Mouse (Mus musculus) urinary bladder, postnatal 36 days (tissue): ENCODE data around the gene Olfr59.

Experiments
- DNase-seq, 2 experiments: peaks; one replicate each; pipeline ENCODE4 v3.0.0; 2022; ENCODE audit warnings: low spot score in 2 of 2, mixed read lengths in 1 of 2

Gene Olfr59

DNA sequence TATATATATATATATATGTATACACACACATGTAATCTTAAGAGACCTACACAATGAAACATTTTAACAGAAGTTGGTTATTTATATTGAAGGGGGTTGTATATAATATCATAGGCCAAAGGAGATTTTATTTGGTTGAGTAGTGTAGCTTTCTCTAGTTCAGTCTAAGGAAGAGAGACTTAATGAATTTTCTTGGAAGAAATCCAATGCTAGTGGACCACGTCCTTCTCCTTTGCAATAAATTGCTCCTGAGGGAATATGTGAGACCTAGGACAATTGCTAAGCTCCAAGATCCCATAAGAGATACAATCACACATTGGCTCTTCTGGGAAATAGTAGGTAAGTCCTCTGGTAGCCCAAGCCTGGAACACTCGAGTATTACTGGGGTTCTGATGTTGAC lies at the start of gene Olfr59:
Gene Olfr59 (plus strand): TSS at position 301 of the 400 bp plus-strand sequence.
- no peak for DNase-seq

DNA sequence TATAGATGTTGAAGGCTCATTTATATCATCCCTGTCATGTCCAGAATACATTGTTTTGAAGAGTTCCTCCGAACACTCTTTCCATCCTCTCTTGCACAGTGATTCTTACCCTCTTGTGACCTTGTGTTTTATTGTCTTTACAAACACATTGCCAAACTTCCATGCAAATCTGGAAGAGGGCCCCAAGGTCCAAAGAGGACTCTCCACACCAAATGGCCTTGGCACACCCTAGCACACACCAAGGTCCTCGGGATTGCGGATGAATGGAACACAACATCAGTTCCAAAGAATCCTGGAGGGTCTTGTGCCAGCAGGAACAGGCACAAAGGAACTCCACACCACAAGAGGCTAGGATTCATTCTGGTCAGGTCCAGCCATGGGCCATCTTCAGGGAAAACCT lies 42.3 kb upstream of the Olfr59 start:
- DNase-seq = no peak

DNA sequence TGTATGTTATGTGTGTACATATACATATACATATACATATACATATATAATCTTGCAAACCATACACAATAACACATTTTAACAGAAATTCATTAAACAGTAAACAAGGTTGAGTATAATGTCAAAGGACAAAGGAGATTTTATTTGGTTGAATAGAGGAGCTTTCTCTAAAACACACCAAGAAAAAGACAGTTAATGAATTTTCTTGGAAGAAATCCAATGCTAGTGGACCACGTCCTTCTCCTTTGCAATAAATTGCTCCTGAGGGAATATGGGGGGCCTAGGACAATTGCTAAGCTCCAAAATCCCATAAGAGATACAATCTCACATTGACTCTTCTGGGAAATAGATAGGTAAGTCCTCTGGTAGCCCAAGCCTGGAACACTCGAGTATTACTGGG lies 24.0 kb upstream of the Olfr59 start, which contains the start of gene Olfr406:
Gene Olfr406 (plus strand): TSS at position 301 of the 400 bp plus-strand sequence.
- DNase-seq = no peak

DNA sequence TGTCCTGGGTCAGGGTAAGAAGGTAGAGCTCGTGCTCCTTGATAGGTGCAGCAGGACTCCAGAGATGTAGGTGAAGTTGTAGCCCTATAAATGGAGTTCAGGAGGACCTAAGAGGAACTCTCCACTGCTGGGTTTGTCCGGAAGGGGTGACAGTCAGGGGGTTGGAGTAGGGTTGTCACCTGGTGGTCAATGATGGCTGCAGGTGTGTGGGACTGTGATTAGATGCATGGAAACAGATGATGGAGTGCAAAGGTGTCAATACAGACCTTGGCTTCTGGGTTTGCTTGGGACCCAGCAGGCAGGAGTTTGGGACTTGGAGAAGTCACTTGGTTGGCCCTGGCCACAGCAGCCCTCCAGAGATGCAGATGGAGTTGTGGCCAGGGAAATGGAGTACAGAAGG lies 3.7 kb downstream of the Olfr59 start:
- DNase-seq = no peak

DNA sequence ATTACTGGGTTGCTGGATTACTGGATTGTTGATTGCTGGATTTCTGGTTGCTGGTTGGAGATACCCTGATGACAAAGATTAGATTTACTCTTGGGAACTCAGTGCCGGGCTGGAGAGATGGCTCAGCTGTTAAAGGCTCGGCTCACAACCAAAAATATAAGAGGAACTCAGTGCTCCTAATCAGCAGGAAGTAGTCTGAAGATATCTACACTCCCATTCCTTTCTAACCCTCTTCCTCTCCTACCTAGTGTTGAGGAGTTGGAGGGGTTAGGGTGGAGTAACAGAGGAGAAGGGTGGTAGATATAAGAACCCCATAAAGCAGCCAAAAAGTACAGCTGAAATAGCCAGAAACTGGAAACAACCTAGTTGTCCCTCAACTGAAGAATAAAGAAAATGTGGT lies 42.5 kb downstream of the Olfr59 start:
- no peak for DNase-seq

DNA sequence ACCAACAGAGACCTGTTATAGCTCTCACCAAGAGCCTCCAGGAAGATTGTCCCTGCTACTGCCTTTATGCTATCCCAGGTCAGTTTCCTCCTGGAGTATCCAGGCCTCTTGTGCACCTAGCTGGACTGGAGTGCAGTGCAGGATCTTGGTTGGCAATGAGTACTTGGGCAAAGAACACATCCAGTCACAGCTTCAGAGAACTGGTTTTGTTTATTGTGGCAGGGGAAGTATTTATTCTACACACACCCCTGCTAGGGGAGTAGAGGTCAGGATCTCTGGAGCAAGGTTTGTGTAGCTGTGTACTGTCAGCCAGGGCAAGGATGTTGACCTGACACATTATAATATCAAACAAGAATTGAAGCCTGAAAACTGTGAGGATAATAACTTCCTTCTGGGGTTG lies 45.2 kb downstream of the Olfr59 start:
- DNase-seq = no peak

DNA sequence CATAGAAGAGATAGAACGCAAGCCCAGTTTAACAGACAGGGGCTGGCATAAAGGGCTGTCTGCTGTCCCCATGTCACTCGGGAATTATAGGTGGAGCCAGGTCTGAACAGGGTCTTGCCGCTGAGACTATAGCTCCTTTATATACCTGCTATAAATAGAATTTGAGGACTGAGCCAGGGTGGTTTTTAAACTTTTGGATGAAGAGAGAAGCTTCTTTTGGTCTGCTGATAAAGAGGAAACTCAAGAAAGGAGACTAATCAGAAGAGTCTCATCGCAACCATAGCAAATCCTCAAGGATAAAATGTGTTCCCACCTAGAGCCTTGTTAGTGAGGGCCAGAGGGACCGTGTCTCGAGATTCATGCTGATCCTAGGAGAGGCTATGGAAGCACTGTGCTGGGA lies 54.4 kb downstream of the Olfr59 start, which contains the start of gene Olfr410:
Gene Olfr410 (minus strand): TSS at position 101 of the 400 bp plus-strand sequence.
- no peak for DNase-seq
